Mouse (Mus musculus) right cerebral cortex, postnatal 14 days (tissue): Measurements from ENCODE around the gene Mtor.

Experiments used
- DNase-seq: peaks from one replicate; pipeline ENCODE4 v3.0.0; 2022

The Mtor gene

GRCm38 (mm10) chr4:148535876-148536275, 87.5 kb downstream of the Mtor start:
- no peak for DNase-seq

DNA sequence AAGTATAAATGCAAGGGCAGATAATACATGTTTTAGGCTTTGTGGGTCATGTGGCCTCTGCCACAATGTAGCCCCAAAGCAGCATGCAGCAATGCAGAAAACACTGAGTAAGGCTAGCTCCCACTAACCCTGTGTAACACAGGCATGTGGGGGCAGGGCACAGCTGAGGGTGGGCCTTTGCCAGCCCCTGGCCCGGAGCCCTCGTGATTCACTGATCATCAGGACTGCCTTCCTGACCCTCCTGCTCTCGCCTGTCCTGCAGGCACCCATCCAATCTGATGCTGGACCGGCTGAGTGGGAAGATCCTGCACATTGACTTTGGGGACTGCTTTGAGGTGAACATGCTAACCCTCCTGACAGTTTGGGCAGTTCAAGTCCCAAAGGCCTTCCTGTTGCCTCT, 100.7 kb downstream of the Mtor start:
- DNase-seq, result no peak

GRCm38 (mm10) chr4:148557766-148558165, 109.4 kb downstream of the Mtor start:
- DNase-seq, result no peak

DNA sequence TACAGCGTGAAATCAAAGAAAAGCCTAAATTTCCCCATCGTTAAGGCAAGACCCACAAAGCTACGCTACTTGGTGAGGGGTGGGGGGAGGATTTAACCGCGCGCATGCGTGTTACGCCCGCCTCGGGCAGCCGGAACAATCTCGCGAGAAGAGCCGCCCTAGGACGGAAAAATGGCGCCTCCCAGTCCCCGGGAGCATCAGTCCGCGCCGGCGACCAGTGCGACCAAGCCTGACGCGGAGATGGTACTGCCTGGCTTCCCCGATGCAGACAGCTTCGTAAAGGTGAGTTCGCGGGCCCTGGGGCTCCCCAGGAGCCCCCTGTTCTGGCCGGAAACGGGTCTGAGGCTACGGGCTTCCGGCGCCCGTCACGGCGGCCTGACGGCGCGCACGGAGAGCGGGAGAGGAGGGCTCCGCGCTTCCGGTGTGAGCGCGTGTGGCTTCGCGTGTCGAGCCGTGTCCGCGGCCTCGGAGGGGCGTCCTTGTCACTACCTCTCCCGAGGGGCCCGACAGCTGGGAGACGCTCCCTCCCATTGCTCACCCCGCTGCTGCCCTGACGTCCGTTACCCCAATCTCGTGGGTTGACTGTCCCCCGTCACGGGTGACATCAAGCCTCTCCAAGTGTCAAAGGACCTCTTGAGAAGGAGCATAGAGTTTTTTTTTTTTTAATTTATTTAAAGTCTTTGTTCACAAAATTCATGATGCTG, 110.0 kb downstream of the Mtor start, which contains the start of gene Exosc10:
Exosc10 (plus strand) TSS at position 133 of the 704 bp plus-strand sequence.
- peak; percentile 87 for DNase-seq

DNA sequence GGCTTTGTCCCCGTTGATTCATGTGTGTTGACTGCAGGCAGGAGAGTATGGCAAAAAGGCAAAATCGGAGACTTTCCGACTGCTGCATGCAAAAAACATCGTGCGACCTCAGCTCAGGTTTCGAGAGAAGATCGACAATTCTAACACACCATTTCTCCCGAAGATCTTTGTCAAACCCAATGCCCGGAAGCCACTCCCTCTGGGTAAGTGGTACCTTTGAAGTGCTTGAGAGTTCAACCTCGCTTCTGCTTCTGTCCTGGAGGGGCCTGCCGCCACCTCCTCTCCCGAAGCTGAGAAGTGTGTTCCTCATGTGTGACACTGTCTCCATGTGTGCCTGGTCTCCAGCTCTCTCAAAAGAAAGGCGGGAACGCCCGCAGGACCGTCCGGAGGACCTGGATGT, 114.3 kb downstream of the Mtor start:
- no peak for DNase-seq

DNA sequence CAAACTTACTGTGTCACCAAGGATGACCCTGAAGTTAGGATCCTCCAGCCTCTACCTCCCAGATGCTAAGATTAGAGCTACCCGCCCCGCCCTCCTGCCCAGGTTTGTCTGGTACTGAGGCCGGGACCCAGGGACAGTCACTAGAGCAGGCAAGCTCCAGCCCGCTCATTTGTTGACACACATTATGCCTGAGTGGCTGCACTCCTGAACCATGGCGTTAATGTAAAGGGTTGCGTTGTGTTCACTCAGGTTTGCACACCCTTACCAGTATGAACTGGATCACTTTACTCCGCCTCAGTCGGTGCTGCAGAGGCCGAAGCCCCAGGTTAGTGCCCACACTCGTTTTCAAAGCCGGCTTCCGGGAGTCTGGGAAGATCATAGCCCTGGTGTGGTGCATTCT, 115.2 kb downstream of the Mtor start:
- DNase-seq, result no peak

DNA sequence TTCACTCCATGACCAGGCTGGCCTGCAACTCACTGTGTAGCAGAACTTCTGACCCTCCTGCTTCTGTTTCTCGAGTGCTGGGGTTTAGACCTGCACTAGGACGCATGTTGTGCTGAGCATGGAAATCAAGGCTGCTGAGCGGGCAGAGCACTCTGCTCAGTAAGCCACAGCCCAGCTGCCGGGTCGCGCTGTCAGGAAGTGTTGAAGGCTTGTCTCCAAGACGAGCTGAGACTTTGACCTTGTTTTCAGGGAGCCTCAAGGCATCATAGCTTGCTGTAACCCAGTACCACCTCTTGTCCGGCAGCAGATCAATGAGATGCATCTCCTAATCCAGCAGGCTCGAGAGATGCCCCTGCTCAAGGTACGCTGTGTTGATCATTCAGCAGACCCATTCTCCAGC, 121.7 kb downstream of the Mtor start:
- no peak for DNase-seq

DNA sequence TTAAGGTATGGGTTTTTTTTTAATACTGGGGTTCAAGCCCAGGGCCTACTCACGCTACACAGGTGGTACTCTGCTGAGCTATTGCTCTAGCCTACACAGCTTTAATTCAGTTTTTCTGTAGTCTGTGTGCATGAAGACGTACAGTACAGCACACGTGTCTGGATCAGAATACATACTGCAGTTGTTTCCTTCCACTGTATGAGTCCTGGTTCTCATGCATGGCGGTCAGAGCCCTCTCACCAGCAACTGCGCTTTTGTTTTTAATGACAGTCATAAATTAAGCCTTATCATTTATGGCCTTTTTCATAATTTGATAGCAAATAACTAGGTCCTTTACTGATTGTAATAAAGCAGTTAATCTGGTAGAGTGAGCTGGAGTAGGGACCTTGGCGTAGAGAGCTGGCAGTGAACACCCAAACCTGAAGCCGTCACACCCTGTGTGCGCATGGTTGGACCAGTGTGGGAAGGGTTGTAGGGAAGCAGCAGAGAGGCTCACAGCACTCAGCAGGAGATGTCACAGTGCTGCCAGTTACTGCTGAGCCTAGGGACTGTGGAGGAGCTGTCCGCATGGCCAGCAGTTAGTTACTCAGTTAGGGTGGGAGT, 122.4 kb downstream of the Mtor start:
- DNase-seq, result no peak

DNA sequence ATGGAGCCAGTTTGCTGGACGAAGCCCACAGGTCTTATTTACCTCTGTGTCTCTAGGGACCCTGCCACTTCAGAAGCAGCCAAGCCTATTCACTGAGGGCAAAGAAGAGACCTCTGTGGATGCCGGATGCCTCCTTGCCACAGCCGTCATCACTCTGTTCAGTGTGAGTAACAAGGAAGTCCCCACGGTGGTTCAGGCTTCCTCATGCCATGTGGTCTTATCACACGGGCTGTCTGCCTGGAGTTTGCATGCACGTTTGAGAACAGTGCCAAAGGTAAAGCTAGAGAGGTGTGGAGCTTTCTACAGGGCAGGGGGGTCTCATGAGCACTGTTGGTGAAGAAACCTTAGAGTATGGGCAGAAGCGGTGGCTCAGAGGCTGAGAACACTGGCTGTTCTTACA, 124.8 kb downstream of the Mtor start:
- no peak for DNase-seq

GRCm38 (mm10) chr4:148580765-148581164, 132.4 kb downstream of the Mtor start:
- DNase-seq, result no peak

- DNase-seq, result no peak
Observed at GRCm38 (mm10) chr4:148581422-148581821, 133.0 kb downstream of the Mtor start.

DNA sequence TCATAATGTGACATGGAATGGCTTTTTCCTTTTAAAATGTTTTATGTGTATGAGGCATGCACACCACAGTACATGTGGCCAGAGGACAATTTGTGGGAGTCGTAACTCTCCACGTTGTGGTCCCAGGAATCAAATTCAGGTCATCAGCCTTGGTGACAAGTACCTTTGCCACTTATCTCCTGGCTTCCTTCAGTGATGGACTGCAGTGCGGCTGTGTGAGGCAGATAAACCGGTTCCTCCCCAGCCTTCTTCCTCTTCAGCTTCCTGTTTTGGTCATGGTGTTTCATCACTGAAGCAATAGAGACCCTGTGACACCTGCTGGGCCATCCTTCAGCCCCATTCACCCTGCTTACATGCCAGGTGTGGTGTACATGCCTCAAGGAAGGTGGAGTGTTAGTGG, 134.8 kb downstream of the Mtor start:
- no peak for DNase-seq

DNA sequence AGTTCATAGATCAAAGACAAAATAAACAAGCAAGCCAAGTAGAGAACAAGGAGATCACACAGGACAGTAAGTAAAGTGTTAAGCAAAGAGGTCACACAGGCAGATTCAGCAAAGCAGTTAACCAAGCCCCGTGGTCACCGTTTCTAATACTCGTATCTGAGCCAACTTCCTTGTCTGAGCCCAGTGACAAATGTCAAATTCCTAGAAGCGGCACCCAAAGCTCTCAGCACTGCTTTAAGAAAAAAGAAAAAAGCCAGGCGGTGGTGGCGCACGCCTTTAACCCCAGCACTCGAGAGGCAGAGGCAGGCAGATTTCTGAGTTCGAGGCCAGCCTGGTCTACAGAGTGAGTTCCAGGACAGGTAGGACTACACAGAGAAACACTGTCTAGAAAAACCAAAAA, 138.2 kb downstream of the Mtor start:
- no peak for DNase-seq

DNA sequence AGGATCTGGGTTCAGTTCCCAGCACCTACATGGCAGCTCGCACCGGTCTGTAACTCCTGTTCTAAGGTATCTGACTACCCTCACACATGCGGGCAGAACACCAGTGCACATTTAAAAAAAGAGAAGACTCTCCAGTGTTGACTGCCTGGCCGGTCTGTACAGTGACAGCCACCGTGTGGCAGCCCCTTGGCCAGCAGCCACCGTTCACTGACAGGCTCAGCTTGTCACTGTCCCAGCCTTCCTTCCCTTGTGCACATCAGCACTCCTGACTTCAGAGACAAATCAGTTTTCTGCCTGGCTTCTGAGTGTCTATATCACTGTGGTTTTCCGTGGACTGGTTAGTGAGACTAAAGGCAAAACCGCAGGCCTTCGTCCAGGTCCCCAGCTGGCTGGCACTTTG, 140.4 kb downstream of the Mtor start:
- peak; percentile 42 for DNase-seq

GRCm38 (mm10) chr4:148589565-148589964, 141.2 kb downstream of the Mtor start:
- no peak for DNase-seq

DNA sequence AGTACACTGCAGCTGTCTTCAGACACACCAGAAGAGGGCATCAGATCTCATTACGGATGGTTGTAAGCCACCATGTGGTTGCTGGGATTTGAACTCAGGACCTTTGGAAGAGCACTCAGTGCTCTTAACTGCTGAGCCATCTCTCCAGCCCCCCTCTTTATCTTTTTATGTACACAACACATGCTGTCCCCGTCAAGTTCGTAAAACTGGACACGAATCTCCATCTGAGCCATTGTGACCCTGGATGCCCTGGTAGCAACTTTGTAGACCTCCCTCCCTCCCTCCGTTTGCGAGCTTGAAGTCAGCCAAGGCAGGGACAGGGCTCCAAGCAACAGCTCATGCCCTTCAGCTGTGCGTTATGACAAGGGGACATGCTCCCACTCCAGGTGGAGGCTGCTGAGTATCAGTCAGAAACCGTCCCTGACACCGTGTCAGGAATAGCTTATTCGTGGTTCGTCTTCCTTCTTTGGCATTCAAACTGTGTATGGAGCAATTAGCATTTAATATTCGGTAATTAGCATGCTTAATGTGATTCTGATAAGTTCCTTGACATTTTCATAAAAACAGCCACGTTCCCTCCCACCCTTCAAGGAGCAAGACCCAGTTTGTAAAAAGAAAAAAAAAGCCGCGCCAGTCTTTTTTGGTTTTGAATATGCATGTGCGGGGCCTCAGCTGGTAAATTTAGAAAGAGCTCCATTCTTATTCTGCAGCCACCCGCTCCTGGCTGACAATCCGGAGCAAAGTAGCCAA, 142.2 kb downstream of the Mtor start:
- DNase-seq, result peak; percentile 35

DNA sequence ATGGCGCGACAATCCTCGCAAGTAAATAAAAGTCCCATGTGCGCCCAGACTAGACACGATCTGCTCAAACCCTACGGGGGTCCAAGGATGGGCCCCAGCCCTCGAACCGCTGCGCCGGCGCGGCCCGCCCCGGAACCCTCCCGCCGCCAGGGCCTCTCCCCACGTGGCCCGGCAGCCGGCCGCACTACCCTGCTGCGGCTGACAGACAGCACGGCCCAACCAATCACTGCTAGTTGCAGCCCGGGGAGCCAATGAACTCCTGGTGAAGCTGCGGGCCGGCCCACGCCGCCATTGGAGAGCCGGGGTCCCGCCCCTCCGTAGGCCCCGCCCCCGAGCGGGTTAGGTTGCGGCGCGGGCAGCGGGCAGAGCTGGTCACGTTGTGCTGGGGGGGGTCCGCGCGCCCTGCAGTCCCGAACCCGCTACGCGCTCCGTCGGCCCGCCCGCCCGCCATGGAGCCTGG, 142.8 kb downstream of the Mtor start, which contains the start of gene Srm:
Srm (plus strand) TSS at position 333 of the 460 bp plus-strand sequence.
- peak; percentile 97 for DNase-seq

DNA sequence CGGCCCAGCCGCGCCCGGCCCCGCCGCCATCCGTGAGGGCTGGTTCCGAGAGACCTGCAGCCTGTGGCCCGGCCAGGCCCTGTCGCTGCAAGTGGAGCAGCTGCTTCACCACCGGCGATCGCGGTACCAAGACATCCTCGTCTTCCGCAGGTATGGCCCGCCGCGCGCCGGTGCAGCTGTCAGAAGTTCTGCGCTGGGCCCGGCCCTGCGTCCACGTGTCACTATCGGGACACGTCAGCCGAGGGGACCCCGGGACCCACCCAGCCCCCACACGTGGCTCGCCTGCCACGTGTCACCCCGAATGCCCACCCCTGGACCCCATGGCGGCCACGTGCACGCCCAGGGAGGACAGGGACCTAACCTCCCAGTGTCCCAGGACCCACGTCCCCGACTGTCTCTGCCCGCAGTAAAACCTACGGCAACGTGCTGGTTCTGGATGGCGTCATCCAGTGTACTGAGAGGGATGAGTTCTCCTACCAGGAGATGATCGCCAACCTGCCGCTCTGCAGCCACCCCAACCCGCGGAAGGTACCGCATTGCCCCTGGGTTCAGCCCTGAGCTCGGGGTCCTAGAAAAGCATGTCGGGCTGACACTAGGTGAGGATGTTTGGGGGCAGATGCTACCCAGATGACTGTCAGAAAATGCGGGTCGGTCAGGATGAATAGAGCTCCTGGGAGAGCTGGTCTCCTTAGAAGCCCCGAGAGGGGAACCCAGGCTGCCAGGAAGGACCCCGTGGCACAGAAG, 143.4 kb downstream of the Mtor start:
- peak; percentile 60 for DNase-seq

DNA sequence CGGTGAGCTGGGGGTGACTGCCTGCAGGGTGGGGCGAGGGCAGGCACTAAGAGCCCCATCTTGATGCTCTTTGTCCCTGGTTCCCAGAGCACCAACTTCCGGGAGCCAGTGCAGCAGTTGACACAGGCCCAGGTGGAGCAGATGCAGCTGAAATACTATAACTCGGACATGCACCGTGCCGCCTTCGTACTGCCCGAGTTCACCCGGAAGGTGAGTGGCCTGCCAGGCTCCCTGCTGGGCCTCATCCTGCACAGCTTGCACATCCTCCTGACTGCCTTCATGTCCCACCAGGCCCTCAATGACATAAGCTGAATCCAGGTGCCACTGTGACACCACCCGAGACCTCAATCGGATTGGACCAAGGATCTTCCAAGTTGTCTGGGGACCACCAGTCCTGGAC, 145.6 kb downstream of the Mtor start:
- no peak for DNase-seq

- no peak for DNase-seq
Observed at GRCm38 (mm10) chr4:148595916-148596315, 147.5 kb downstream of the Mtor start.

DNA sequence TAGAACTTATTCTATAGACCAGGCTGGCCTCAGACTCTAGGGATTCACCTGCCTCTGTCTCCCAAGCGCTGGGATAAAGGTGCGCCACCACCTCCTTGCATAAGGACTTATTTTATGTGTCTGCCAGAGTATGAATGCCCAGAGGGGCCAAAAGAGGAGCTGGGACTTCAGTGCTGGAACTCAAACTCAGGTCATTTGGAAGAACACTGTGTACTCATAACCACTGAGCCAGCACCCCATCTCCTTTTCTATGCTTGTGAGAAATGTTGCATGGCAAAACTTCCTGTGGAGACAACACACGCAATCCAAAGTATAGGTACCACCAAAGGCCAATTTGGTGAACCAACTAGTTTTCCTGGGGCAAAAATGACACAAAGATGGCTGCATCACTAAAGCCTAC, 148.3 kb downstream of the Mtor start:
- DNase-seq, result no peak

- DNase-seq, result no peak
Observed at GRCm38 (mm10) chr4:148598826-148599225, 150.4 kb downstream of the Mtor start.

GRCm38 (mm10) chr4:148600316-148600715, 151.9 kb downstream of the Mtor start:
- no peak for DNase-seq
